Mouse (Mus musculus): ENCODE data around the gene Aff3. TPM values are rescaled to one million over a fixed set of nuclear protein-coding genes. Genes with fewer than 3 reads are reported as not detected.

Gene Aff3
- polyA plus RNA-seq, 1 experiment from 2014 or later: 0.03 TPM

GRCm38 (mm10) chr1:38601802-38602508 lies 62.8 kb downstream of the Aff3 start:
- Histone ChIP-seq H3K79me2 (ENCODE audit: inconsistent target) (no peaks in the 10 kb centered on the region), H3K36me3 (ENCODE audit: inconsistent target) (no peaks in the 10 kb centered on the region), H3K27ac (no peak overlapping the region), H3K4me3 (ENCODE audit: inconsistent target) (no peak overlapping the region)
- WGBS (ENCODE audit: missing documents): 40% methylated on average over 11 of the region's 11 CpGs

GRCm38 (mm10) chr1:38595311-38595710 lies 69.4 kb downstream of the Aff3 start:
- H3K36me3 ChIP-seq (ENCODE audit: inconsistent target): no peaks in the 10 kb centered on the region
- 89% methylated on average over 3 of the region's 3 CpGs for WGBS (ENCODE audit: missing documents)
- no peak overlapping the region for H3K27ac ChIP-seq
- H3K79me2 ChIP-seq (ENCODE audit: inconsistent target): no peaks in the 10 kb centered on the region
- H3K4me3 ChIP-seq (ENCODE audit: inconsistent target): no peak overlapping the region

- no peak overlapping the region for H3K27ac ChIP-seq
- H3K36me3 ChIP-seq (ENCODE audit: inconsistent target): no peaks in the 10 kb centered on the region
- H3K79me2 ChIP-seq (ENCODE audit: inconsistent target): no peaks in the 10 kb centered on the region
- 96% methylated on average over 3 of the region's 5 CpGs for WGBS (ENCODE audit: missing documents)
- no peak overlapping the region for H3K4me3 ChIP-seq (ENCODE audit: inconsistent target)
Observed at GRCm38 (mm10) chr1:38594766-38595165, 70.0 kb downstream of the Aff3 start.

- WGBS (ENCODE audit: missing documents): 96% methylated on average over 8 of the region's 8 CpGs
- no peak overlapping the region for H3K4me3 ChIP-seq (ENCODE audit: inconsistent target)
- H3K27ac ChIP-seq: no peak overlapping the region
- no peaks in the 10 kb centered on the region for H3K79me2 ChIP-seq (ENCODE audit: inconsistent target)
- no peaks in the 10 kb centered on the region for H3K36me3 ChIP-seq (ENCODE audit: inconsistent target)
Observed at GRCm38 (mm10) chr1:38591194-38591593, 73.6 kb downstream of the Aff3 start.

DNA sequence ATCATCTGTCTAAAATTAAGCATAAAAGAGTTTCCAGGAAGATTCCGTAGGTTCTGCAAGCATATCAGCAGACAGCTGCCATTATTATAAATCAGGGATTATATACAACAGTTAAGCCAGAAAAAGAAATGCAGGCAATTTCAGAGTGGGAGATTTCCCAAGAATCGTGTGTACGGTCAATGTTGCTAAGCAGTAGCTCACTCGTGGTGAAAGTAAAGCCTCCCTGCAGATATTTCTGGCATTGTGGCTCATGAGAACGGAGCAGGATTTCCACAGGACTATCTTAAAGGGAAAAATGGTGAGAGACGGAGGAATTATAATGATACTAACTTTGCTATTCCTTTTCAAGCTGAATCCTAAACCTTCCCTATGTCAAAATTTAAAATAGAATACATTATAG lies 76.0 kb downstream of the Aff3 start:
- no peaks in the 10 kb centered on the region for H3K36me3 ChIP-seq (ENCODE audit: inconsistent target)
- H3K27ac ChIP-seq: no peak overlapping the region
- no peaks in the 10 kb centered on the region for H3K79me2 ChIP-seq (ENCODE audit: inconsistent target)
- H3K4me3 ChIP-seq (ENCODE audit: inconsistent target): no peak overlapping the region
- 88% methylated on average over 6 of the region's 6 CpGs for WGBS (ENCODE audit: missing documents)

- WGBS (ENCODE audit: missing documents): 95% methylated on average over 9 of the region's 9 CpGs
- Histone ChIP-seq H3K36me3 (ENCODE audit: inconsistent target) (no peaks in the 10 kb centered on the region), H3K79me2 (ENCODE audit: inconsistent target) (no peaks in the 10 kb centered on the region), H3K4me3 (ENCODE audit: inconsistent target) (no peak overlapping the region), H3K27ac (no peak overlapping the region)
Observed at GRCm38 (mm10) chr1:38582328-38582727, 82.4 kb downstream of the Aff3 start.

- WGBS (ENCODE audit: missing documents): 33% methylated on average over 2 of the region's 2 CpGs
- no peak overlapping the region for H3K27ac ChIP-seq
- no peaks in the 10 kb centered on the region for H3K36me3 ChIP-seq (ENCODE audit: inconsistent target)
- no peak overlapping the region for H3K4me3 ChIP-seq (ENCODE audit: inconsistent target)
- no peaks in the 10 kb centered on the region for H3K79me2 ChIP-seq (ENCODE audit: inconsistent target)
Observed at GRCm38 (mm10) chr1:38580572-38580971, 84.2 kb downstream of the Aff3 start.

DNA sequence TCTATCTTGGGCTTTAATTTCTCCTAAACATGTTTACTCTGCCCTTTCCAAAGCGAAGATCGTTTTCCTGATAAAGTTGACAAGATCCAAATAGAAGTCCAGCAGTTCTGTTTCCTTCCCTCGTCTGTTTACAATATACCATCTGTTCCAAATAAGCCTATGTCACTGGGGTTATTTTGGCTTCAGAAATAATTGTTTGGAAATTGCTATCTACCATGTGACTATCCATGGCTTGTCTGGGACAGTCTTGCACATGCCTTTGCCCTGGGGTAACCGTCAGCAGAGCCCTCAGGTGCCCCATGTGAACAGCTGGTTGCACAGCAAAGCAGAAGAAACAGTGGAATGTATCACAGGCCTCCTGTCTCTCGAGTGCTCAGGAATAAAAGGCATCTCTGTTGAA lies 86.4 kb downstream of the Aff3 start:
- WGBS (ENCODE audit: missing documents): 87% methylated on average over 5 of the region's 5 CpGs
- Histone ChIP-seq H3K27ac (no peak overlapping the region), H3K36me3 (ENCODE audit: inconsistent target) (no peaks in the 10 kb centered on the region), H3K4me3 (ENCODE audit: inconsistent target) (no peak overlapping the region), H3K79me2 (ENCODE audit: inconsistent target) (no peaks in the 10 kb centered on the region)

DNA sequence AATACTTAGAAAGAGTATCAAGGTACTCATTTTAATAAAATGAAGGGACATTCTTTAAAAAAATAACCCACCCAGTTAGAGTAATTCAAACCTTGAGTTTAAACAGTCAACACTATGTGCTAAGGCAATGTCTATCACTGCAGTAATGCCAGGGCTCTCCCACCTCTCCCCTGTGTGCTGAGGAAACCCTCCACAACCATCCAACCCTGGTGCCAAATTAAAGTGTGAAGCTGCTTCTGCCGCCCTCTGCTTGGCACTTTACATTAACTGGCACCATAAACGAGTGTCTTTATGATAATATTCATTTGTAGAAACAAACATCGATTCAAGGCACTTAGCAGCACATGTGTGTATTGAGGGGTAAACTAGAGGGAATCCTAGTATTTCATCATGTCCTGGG lies 97.0 kb downstream of the Aff3 start:
- Histone ChIP-seq H3K36me3 (ENCODE audit: inconsistent target) (no peaks in the 10 kb centered on the region), H3K27ac (no peak overlapping the region), H3K4me3 (ENCODE audit: inconsistent target) (no peak overlapping the region), H3K79me2 (ENCODE audit: inconsistent target) (no peaks in the 10 kb centered on the region)
- WGBS (ENCODE audit: missing documents): 83% methylated on average over 3 of the region's 3 CpGs

DNA sequence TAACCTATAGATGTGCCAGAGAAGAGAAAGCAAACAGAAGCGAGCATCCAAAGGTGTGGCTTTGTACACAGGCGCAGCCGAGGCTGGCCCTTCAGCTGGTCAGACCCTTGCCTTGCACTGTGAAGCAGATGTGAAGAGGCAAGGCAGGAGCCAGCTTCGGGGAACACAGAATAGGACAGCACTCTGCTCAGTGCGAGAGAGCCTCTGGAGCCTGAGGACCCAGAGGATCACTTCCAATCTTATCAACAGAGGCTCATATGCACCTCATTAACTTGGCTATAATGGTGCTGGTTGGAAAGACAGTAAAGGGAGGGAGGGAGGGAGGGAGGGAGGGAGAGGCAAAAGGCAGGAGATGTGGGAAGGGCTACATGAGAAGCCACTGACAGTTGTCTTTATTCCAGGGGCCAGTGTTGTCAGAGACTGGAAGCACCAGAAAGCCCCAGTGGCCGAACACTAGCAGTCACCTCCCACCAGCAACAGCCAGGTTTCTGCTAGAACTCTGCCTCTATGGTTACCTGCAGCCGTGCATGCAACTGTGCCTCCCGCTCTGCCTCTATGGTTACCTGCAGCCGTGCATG lies 98.6 kb downstream of the Aff3 start:
- WGBS (ENCODE audit: missing documents): 85% methylated on average over 8 of the region's 9 CpGs
- Histone ChIP-seq H3K4me3 (ENCODE audit: inconsistent target) (no peak overlapping the region), H3K27ac (no peak overlapping the region), H3K36me3 (ENCODE audit: inconsistent target) (no peaks in the 10 kb centered on the region), H3K79me2 (ENCODE audit: inconsistent target) (no peaks in the 10 kb centered on the region)

DNA sequence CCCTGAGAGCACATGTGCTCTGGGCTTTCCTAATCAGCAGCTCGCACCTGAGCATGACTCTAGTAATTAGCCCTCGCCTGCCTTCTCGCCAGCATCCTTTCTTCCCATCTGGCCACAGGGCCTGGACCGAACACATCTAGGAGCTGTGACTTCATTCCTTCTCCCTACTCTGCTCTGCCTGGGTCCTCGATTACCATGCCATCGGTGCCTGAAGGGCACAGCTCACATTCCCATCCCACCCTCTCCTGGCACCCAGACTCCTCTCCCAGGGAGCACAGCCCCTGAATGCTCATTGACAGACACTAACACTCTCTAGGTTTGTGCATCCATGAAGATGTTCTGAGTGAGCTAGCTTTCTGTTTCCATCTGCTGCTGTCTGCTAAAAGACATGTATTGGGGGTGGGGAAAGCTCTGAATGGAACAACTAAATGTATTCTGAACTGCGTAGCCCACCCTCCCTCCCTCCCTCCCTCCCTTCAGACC lies 99.4 kb downstream of the Aff3 start:
- Histone ChIP-seq H3K27ac (no peak overlapping the region), H3K36me3 (ENCODE audit: inconsistent target) (no peaks in the 10 kb centered on the region), H3K4me3 (ENCODE audit: inconsistent target) (no peak overlapping the region), H3K79me2 (ENCODE audit: inconsistent target) (no peaks in the 10 kb centered on the region)
- 92% methylated on average over 7 of the region's 7 CpGs for WGBS (ENCODE audit: missing documents)

GRCm38 (mm10) chr1:38562397-38563199 lies 102.2 kb downstream of the Aff3 start:
- 89% methylated on average over 11 of the region's 11 CpGs for WGBS (ENCODE audit: missing documents)
- Histone ChIP-seq H3K27ac (no peak overlapping the region), H3K4me3 (ENCODE audit: inconsistent target) (no peak overlapping the region), H3K79me2 (ENCODE audit: inconsistent target) (no peaks in the 10 kb centered on the region), H3K36me3 (ENCODE audit: inconsistent target) (no peaks in the 10 kb centered on the region)

DNA sequence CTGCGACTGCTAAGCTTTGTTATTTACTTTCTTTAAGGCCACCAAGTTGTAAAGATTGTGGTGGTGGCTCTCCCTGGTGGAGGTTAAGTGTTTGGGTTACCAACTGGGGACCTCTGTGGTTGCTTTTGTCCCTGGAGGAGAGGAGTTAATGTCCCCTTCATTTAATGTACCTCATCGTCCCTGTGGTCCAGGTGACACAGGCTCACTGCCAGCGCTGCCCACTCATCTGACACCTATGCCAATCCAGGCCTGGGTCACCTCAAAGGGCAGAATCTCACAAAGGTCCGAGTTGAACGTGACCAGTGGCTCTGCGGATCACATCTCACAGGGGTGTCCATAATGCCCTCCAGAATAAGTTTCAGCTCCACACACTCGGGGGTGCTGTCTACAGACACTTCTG lies 103.4 kb downstream of the Aff3 start:
- H3K4me3 ChIP-seq (ENCODE audit: inconsistent target): no peak overlapping the region
- no peaks in the 10 kb centered on the region for H3K36me3 ChIP-seq (ENCODE audit: inconsistent target)
- no peak overlapping the region for H3K27ac ChIP-seq
- no peaks in the 10 kb centered on the region for H3K79me2 ChIP-seq (ENCODE audit: inconsistent target)
- 75% methylated on average over 7 of the region's 7 CpGs for WGBS (ENCODE audit: missing documents)

GRCm38 (mm10) chr1:38560666-38561065 lies 104.1 kb downstream of the Aff3 start:
- H3K36me3 ChIP-seq (ENCODE audit: inconsistent target): no peaks in the 10 kb centered on the region
- H3K27ac ChIP-seq: no peak overlapping the region
- WGBS (ENCODE audit: missing documents): 71% methylated on average over 9 of the region's 9 CpGs
- H3K79me2 ChIP-seq (ENCODE audit: inconsistent target): no peaks in the 10 kb centered on the region
- no peak overlapping the region for H3K4me3 ChIP-seq (ENCODE audit: inconsistent target)

- H3K36me3 ChIP-seq (ENCODE audit: inconsistent target): no peaks in the 10 kb centered on the region
- no peak overlapping the region for H3K27ac ChIP-seq
- 8% methylated on average over 8 of the region's 8 CpGs for WGBS (ENCODE audit: missing documents)
- no peaks in the 10 kb centered on the region for H3K79me2 ChIP-seq (ENCODE audit: inconsistent target)
- H3K4me3 ChIP-seq (ENCODE audit: inconsistent target): no peak overlapping the region
Observed at GRCm38 (mm10) chr1:38557615-38558014, 107.1 kb downstream of the Aff3 start.
